Mouse (Mus musculus) cerebellum, adult 9-10 months (tissue): ENCODE results near the gene Sertad3.

ENCODE experiments used
- DNase-seq: peaks from one replicate; pipeline ENCODE4 v3.0.0; 2022

Sertad3 gene

GRCm38 (mm10) chr7:27473156-27473834 is at the start of gene Sertad3:
TSS of gene Sertad3 (plus strand) at chr7:27473768.
- peak; percentile 99 for DNase-seq

- no peak for DNase-seq
Measured at GRCm38 (mm10) chr7:27427387-27427786, 46.2 kb upstream of the Sertad3 start.

- no peak for DNase-seq
Measured at GRCm38 (mm10) chr7:27428002-27428401, 45.6 kb upstream of the Sertad3 start.

- DNase-seq: no peak
Measured at GRCm38 (mm10) chr7:27429135-27429534, 44.4 kb upstream of the Sertad3 start.

- no peak for DNase-seq
Measured at GRCm38 (mm10) chr7:27433349-27433748, 40.2 kb upstream of the Sertad3 start.

DNA sequence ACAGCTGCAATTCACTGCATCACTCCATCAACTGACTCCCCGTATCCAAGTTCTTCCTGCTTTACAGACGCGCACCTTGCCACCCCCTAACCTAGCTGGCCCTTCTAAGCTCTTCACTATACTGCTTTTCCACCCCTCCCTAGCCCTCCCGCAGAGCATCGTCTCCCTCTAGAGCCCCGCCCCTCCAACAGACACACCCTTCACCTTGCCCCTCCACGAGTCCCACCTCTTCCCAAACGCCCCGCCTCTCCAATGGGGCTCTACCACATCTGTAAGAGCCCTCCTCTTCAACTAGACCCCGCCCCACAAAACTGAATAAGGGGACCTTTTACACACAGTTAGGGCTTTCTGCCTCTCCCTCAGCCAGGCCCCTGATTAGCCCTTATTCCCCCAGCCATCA is 39.8 kb upstream of the Sertad3 start:
- DNase-seq: no peak

DNA sequence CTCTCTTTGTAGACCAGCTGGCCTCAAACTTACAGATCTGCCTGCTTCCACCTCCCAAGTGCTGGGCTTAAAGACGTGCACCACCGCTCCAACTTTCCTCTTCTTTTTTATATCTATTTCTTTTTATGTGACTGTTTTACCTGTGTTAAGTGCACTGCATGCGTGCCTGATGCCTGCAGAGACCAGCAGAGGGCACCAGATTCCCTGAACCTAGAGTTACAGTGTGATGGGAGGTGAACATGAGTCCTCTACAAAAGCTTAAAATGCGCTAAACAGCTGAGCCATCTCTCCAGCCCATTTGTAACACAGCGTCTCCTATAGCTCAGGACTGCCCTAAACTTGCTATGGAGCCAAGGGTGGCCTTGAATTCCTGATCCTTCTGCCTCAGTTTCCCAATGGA is 36.0 kb upstream of the Sertad3 start:
- no peak for DNase-seq

- no peak for DNase-seq
Measured at GRCm38 (mm10) chr7:27440014-27440413, 33.6 kb upstream of the Sertad3 start.

- peak; percentile 54 for DNase-seq
Measured at GRCm38 (mm10) chr7:27446051-27446450, 27.5 kb upstream of the Sertad3 start.

DNA sequence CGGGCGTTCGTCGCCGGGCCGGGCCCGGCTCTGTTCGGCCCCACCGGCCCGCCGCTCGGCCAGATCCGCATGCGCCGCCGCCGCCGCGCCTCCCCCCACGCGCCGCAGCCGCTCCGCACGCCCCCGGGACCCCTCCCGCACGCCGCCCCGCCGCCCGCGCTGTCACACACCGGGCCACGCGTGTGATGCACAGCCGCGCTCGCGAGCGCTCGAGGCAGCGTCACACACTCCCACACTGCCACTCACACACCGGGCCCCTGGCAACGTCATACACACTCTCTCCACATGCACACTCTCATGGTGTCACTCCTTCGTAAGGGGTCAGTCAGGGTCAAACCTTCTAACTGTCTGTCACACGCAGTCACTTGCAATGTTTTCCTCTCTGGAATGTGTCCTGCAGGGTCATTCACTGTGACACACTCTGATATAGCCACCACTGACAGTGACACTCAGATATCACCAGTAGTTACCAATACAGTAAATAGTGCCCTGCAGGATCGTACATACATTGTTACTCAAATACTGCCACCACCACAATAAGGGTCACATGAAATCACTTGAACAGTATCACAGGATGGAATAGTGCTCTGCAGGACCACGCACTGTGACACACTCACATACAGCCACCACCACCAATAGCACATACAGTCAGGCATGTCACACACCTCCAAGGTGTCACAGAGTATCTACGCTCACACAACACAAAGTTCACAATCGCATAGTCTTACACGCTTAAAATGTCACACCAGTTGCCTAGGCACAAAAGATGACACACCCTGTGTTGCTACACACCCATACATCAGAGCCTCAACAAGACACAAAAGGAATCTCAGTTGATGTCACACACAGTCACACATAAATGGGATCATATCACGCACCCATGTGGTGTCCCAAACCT is 26.8 kb upstream of the Sertad3 start:
- peak; percentile 74 for DNase-seq

DNA sequence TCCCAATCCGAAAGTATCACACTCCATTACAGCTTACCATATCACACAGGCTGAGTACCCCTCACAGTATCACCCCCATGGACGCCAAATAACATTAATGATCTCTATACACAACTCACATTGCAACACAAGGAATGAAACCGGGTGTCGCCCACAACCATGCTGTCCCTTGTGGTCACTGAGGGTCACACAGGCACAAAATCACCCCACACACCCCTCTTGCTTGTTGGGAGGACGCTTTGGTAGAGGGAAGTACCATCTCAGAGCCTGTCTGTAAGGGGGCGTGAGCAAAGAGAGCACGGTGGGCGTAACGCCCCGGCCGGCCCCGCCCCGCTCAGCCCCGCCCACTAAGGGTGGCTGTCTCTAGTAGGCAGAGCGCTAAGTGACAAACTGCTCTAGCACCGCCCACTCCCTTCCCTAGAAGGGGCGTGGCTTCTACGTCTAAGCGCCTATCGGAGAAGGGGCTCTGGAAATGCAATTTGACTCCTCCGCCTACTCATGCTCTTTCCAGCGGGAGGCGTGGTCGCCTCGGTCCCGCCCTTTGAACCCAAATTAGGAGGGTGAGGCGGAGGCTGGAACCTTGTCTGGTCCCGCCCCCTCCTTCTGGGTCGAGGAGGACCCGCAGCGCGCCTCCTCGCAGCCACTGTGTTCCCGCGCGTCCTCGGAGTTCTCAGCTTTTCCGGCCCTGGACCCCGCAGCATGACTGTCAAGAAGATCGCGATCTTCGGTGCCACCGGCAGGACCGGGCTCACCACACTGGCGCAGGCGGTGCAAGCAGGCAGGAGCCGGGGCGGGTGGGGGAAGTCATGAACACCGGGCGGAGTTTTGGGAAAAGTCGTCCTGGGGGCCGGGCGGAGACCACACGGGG is 25.9 kb upstream of the Sertad3 start, which contains the start of the genes Sptbn4 and Blvrb:
TSS of gene Sptbn4 (minus strand) at position 268 of the 868 bp plus-strand sequence.
TSS of gene Blvrb (plus strand) at position 560 of the 868 bp plus-strand sequence.
- peak; percentile 99 for DNase-seq

GRCm38 (mm10) chr7:27448421-27449206 is 25.0 kb upstream of the Sertad3 start:
- DNase-seq: peak; percentile 79

DNA sequence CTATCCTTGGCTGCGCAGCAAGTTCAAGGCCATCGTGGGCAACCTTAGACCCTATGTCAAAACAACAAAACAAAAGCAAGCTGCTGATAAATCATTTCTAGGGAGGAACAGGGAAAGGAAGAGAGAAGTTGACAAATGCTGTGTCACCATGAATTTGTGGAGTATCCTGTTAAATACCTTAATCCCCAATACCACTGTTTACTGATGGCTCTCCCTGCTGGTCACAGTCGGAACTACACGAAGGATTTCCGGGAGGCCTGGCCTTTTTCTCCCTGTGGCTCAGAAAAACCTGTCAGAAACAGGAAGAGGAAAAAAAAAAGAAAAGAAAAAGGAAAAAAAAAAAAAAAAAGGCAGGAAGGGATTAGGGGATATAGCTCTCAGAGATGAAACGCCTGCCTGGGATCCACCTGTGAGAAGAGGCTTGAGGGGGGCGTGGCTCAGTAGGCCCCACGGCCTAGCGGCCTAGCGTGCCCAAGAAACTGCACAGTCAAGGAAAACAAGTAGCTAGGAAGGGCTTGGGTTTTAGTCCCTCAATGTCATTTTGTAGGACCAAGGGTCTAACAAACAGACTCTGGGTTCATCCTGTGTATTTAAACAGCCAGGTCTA is 24.2 kb upstream of the Sertad3 start:
- DNase-seq: peak; percentile 81

DNA sequence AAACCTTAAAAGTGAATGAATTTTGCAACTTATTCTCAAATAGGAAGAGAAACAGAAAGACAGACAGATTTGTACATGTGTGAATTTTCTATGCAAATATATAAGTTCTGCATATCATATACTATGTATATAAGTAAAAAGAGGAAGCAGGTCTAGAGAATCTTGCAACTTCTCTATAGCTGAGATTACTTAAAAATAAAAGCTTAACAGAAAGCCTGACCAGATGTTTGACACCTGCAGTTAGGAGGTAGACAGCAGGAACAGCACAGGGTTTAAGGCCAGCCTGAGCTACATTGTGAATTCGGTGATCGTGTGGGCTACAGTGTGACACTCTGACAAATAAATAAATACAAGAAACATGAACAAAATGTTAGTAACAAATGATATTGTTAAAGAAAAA is 22.2 kb upstream of the Sertad3 start:
- DNase-seq: no peak

- DNase-seq: no peak
Measured at GRCm38 (mm10) chr7:27452206-27452770, 21.3 kb upstream of the Sertad3 start.

DNA sequence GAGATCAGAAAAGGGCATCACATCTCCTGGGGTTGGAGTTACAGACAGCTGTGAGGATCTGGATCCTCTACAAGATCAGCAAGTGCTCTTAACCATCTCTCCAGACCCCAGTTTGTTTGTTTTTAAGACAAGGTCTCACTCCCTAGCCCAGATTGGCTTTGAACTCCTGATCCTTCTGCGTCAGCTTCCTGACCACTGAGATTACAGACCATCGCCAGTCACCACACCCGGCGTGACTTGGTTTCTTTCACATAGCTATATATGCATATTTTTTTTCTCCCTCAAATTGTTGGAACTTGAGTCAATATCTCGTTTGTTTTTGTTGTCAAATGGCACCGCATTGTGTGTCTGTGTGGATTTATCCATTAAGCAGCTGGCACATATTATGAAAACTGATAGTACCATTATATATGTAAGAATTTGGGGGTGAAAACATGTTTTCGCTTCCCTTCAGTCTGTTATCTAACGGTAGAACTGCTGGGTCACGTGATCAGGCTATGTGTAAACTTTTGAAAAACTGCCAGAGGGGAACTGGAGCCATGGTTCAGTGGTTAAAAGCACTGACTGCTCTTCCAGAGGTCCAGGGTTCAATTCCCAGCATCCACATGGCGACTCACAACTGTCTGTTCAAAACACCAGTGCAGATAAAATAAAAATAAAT is 19.0 kb upstream of the Sertad3 start:
- DNase-seq: no peak

DNA sequence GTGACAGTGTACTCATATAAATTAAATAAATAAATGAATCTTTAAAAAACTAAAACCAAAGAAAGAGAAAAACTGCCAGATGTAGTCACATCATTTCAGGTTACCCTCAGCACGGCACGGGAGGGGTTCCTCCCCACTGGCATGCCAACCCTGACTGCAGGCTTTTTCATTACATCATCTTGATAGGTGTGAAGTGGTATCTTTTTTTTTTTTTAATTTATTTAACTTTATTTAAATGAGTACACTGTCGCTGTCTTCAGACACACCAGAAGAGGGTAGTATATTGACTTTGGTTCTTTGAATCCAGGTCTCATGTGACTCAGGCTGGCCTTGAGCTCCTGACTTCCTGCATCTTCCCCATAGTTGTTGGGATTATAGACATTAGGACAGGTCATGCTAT is 18.3 kb upstream of the Sertad3 start:
- no peak for DNase-seq

- no peak for DNase-seq
Measured at GRCm38 (mm10) chr7:27458614-27459013, 15.0 kb upstream of the Sertad3 start.

DNA sequence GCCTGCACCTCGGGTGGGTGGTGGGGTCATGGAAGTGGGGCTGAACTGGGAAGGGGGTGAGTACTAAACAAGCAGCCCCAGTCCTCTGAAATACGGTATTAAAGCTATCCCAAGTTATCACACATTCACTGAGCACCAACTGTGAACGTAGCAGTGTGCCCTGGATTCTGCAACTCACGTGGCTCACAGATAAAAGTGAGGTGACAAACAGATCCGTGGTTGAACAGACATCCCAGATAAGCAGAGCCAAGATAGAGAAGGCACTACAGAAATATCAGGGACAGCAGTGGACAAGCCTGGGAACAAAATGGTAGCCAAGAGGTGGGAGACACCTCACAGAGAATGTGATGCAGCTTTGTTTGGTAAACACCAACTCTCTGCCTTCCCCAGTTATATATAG is 13.9 kb upstream of the Sertad3 start:
- DNase-seq: no peak

DNA sequence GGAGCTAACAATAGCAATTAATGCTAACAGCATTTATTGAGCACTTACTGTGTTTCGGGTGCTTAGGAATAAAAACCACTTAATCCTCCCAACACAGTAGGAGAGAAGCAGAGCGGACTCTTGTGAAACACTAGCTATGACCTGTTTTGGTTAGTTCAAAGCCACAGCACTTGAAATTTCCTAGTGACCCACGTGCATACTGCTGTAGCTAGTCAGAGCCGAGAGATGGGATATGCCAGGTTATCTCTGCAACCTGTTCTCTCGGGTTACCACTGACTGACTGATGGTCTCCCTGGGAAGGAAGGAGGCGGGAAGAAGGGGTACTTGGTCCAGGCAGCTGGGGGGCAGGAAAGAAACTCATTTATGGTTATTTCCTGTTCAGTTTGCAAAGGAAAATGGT is 13.1 kb upstream of the Sertad3 start:
- no peak for DNase-seq

- DNase-seq: peak; percentile 48
Measured at GRCm38 (mm10) chr7:27467648-27468047, 5.9 kb upstream of the Sertad3 start.
